Mouse (Mus musculus): ENCODE data around the gene Vmn1r149. TPM values are rescaled to one million over a fixed set of nuclear protein-coding genes. Genes with fewer than 3 reads are reported as not detected.
"Not testable (repeated sequence)": the region's sequence is repeated elsewhere in the genome, so short reads cannot be mapped to it uniquely, and the experiment has no call there.

Gene Vmn1r149
- total RNA-seq (2021), result not detected
- long read RNA-seq, experiment 1, result 0 reads
- long read RNA-seq, experiment 2, result 0 reads

GRCm38 (mm10) chr7:22438129-22438528 lies at the start of gene Vmn1r149:
Vmn1r149 (minus strand) TSS chr7:22438229.
- DNase-seq, result not testable (repeated sequence)

- not testable (repeated sequence) for DNase-seq
These were observed 25.9 kb upstream of the Vmn1r149 start, which contains the start of gene Gm10665 for GRCm38 (mm10) chr7:22463975-22464374. Gm10665 (minus strand) TSS chr7:22464075.

- not testable (repeated sequence) for DNase-seq
These were observed 24.7 kb downstream of the Vmn1r149 start, which contains the start of gene Vmn1r148 for GRCm38 (mm10) chr7:22413283-22413682. Vmn1r148 (plus strand) TSS chr7:22413583.

Other genes with a start within 250 kb of the Vmn1r149 start
- gene Vmn1r143, start 248.9 kb downstream of the Vmn1r149 start, total RNA-seq (2021), result not detected
- not detected for gene Gm8653, start 237.0 kb downstream of the Vmn1r149 start, total RNA-seq (2021)
- gene Gm8453, start 208.7 kb downstream of the Vmn1r149 start, total RNA-seq (2021), result not detected
- gene Gm4187, start 108.5 kb downstream of the Vmn1r149 start, total RNA-seq (2021), result not detected
- not detected for gene Gm8660, start 67.2 kb downstream of the Vmn1r149 start, total RNA-seq (2021)
- gene Vmn1r148, start 24.6 kb downstream of the Vmn1r149 start, total RNA-seq (2021), result not detected
- gene Gm10665, start 25.8 kb upstream of the Vmn1r149 start, total RNA-seq (2021), result not detected
- gene Vmn1r151, start 61.4 kb upstream of the Vmn1r149 start, total RNA-seq (2021), result not detected
- gene Vmn1r152, start 84.7 kb upstream of the Vmn1r149 start, total RNA-seq (2021), result not detected
- not detected for gene Gm8677, start 96.7 kb upstream of the Vmn1r149 start, total RNA-seq (2021)
- not detected for gene Gm4201, start 127.1 kb upstream of the Vmn1r149 start, total RNA-seq (2021)
- gene Gm4565, start 149.9 kb upstream of the Vmn1r149 start, total RNA-seq (2021), result not detected
- not detected for gene Vmn1r155, start 219.8 kb upstream of the Vmn1r149 start, total RNA-seq (2021)